Mouse (Mus musculus): ENCODE data around the gene Nexmif. TPM values are rescaled to one million over a fixed set of nuclear protein-coding genes. Genes with fewer than 3 reads are reported as not detected.
"Not testable (repeated sequence)": the region's sequence is repeated elsewhere in the genome, so short reads cannot be mapped to it uniquely, and the experiment has no call there.

The Nexmif gene
- not detected in 2 replicates for polyA plus RNA-seq (2012; ENCODE audit: insufficient read depth, insufficient read length, missing spikeins)

- Histone ChIP-seq H3K4me1 (ENCODE audit: control insufficient read depth, insufficient read depth, low read length) (no peaks in the 10 kb centered on the region), H3K27ac (ENCODE audit: insufficient read depth, low read depth, low read length) (no peak within 1 kb of the TSS), H3K4me3 (ENCODE audit: insufficient read depth, low read length) (peak within 1 kb of the TSS; percentile 51)
- TF ChIP-seq POLR2A (IDR thresholded peaks at IDR 0.05; ENCODE audit: borderline replicate concordance, low read depth, low read length) (no peak), CTCF (IDR thresholded peaks at IDR 0.05; ENCODE audit: low read depth, low read length) (no peak)
These were observed at the start of gene Nexmif for GRCm38 (mm10) chrX:104200736-104201591. Gene Nexmif (minus strand): TSS chrX:104201185.

GRCm38 (mm10) chrX:104208701-104209100 is 7.7 kb upstream of the Nexmif start:
- H3K27ac ChIP-seq (ENCODE audit: insufficient read depth, low read depth, low read length), result no peak overlapping the region
- no peak overlapping the region for H3K4me3 ChIP-seq (ENCODE audit: insufficient read depth, low read length)
- H3K4me1 ChIP-seq (ENCODE audit: control insufficient read depth, insufficient read depth, low read length), result no peaks in the 10 kb centered on the region
- TF ChIP-seq CTCF (IDR thresholded peaks at IDR 0.05; ENCODE audit: low read depth, low read length) (no peak), POLR2A (IDR thresholded peaks at IDR 0.05; ENCODE audit: borderline replicate concordance, low read depth, low read length) (no peak)

GRCm38 (mm10) chrX:104201592-104202139 is 681 bp upstream of the Nexmif start:
- H3K4me1 ChIP-seq (ENCODE audit: control insufficient read depth, insufficient read depth, low read length), result no peaks in the 10 kb centered on the region
- H3K4me3 ChIP-seq (ENCODE audit: insufficient read depth, low read length), result no peak overlapping the region
- H3K27ac ChIP-seq (ENCODE audit: insufficient read depth, low read depth, low read length), result no peak overlapping the region
- TF ChIP-seq POLR2A (IDR thresholded peaks at IDR 0.05; ENCODE audit: borderline replicate concordance, low read depth, low read length) (no peak), CTCF (IDR thresholded peaks at IDR 0.05; ENCODE audit: low read depth, low read length) (no peak)

- TF ChIP-seq CTCF (IDR thresholded peaks at IDR 0.05; ENCODE audit: low read depth, low read length) (no peak), POLR2A (IDR thresholded peaks at IDR 0.05; ENCODE audit: borderline replicate concordance, low read depth, low read length) (no peak)
- Histone ChIP-seq H3K27ac (ENCODE audit: insufficient read depth, low read depth, low read length) (no peak overlapping the region), H3K4me1 (ENCODE audit: control insufficient read depth, insufficient read depth, low read length) (no peaks in the 10 kb centered on the region), H3K4me3 (ENCODE audit: insufficient read depth, low read length) (peak overlapping the region; percentile 51)
These were observed 623 bp downstream of the Nexmif start for GRCm38 (mm10) chrX:104200388-104200735.

GRCm38 (mm10) chrX:104199611-104200387 is 1.2 kb downstream of the Nexmif start:
- Histone ChIP-seq H3K4me3 (ENCODE audit: insufficient read depth, low read length) (peak overlapping the region; percentile 51), H3K4me1 (ENCODE audit: control insufficient read depth, insufficient read depth, low read length) (no peaks in the 10 kb centered on the region), H3K27ac (ENCODE audit: insufficient read depth, low read depth, low read length) (no peak overlapping the region)
- TF ChIP-seq CTCF (IDR thresholded peaks at IDR 0.05; ENCODE audit: low read depth, low read length), result no peak
- TF ChIP-seq POLR2A (IDR thresholded peaks at IDR 0.05; ENCODE audit: borderline replicate concordance, low read depth, low read length), result no peak

GRCm38 (mm10) chrX:104199070-104199469 is 1.9 kb downstream of the Nexmif start:
- Histone ChIP-seq H3K27ac (ENCODE audit: insufficient read depth, low read depth, low read length) (no peak overlapping the region), H3K4me3 (ENCODE audit: insufficient read depth, low read length) (no peak overlapping the region), H3K4me1 (ENCODE audit: control insufficient read depth, insufficient read depth, low read length) (no peaks in the 10 kb centered on the region)
- no peak for TF ChIP-seq CTCF (IDR thresholded peaks at IDR 0.05; ENCODE audit: low read depth, low read length)
- TF ChIP-seq POLR2A (IDR thresholded peaks at IDR 0.05; ENCODE audit: borderline replicate concordance, low read depth, low read length), result no peak

- Histone ChIP-seq H3K4me3 (ENCODE audit: insufficient read depth, low read length) (no peak overlapping the region), H3K4me1 (ENCODE audit: control insufficient read depth, insufficient read depth, low read length) (no peaks in the 10 kb centered on the region), H3K27ac (ENCODE audit: insufficient read depth, low read depth, low read length) (no peak overlapping the region)
- TF ChIP-seq POLR2A (IDR thresholded peaks at IDR 0.05; ENCODE audit: borderline replicate concordance, low read depth, low read length) (no peak), CTCF (IDR thresholded peaks at IDR 0.05; ENCODE audit: low read depth, low read length) (no peak)
These were observed 4.4 kb downstream of the Nexmif start for GRCm38 (mm10) chrX:104196561-104196960.

GRCm38 (mm10) chrX:104179257-104179656 is 21.7 kb downstream of the Nexmif start:
- no peaks in the 10 kb centered on the region for H3K4me1 ChIP-seq (ENCODE audit: control insufficient read depth, insufficient read depth, low read length)
- H3K27ac ChIP-seq (ENCODE audit: insufficient read depth, low read depth, low read length), result no peak overlapping the region
- no peak for TF ChIP-seq CTCF (IDR thresholded peaks at IDR 0.05; ENCODE audit: low read depth, low read length)
- no peak for TF ChIP-seq POLR2A (IDR thresholded peaks at IDR 0.05; ENCODE audit: borderline replicate concordance, low read depth, low read length)
- no peak overlapping the region for H3K4me3 ChIP-seq (ENCODE audit: insufficient read depth, low read length)

GRCm38 (mm10) chrX:104150072-104150471 is 50.9 kb downstream of the Nexmif start:
- Histone ChIP-seq H3K4me1 (ENCODE audit: control insufficient read depth, insufficient read depth, low read length) (no peaks in the 10 kb centered on the region), H3K27ac (ENCODE audit: insufficient read depth, low read depth, low read length) (no peak overlapping the region), H3K4me3 (ENCODE audit: insufficient read depth, low read length) (no peak overlapping the region)
- TF ChIP-seq POLR2A (IDR thresholded peaks at IDR 0.05; ENCODE audit: borderline replicate concordance, low read depth, low read length) (no peak), CTCF (IDR thresholded peaks at IDR 0.05; ENCODE audit: low read depth, low read length) (no peak)

GRCm38 (mm10) chrX:104115266-104115665 is 85.7 kb downstream of the Nexmif start:
- not testable (repeated sequence) for H3K27ac ChIP-seq (ENCODE audit: insufficient read depth, low read depth, low read length); H3K4me3 ChIP-seq (ENCODE audit: insufficient read depth, low read length); H3K4me1 ChIP-seq (ENCODE audit: control insufficient read depth, insufficient read depth, low read length)
